Mouse (Mus musculus): ENCODE results near the gene Fam166a.

The Fam166a gene

DNA sequence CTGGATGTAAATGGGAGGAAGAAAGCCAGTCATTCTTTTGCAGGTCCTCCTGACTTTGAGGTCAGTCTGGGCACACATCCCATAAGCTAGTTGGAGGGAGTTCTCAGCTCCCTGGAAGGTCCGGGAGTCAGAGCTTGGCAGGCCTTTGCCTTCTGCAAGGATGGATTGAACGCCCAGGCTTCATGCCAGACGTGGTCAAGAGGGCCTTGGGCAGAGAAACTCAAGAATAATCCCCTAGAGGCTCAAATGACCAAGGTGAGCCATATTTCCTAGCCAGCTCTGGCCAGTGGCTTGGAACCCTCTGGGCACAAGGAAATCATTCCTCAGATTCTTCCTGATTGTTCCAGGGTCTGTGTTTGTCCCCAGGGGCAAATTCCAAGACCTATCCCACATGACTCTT is 46.3 kb downstream of the Fam166a start:
- in situ Hi-C loops (cut with MboI; ENCODE audit: unreplicated experiment in 2 of 2) = loop anchor here in 1 of 2 experiments (25.0 kb wide), 1 partner anchor 1647 kb away; the partner anchor contains the start of genes Med22, Rpl7a, Surf1 and Surf2

DNA sequence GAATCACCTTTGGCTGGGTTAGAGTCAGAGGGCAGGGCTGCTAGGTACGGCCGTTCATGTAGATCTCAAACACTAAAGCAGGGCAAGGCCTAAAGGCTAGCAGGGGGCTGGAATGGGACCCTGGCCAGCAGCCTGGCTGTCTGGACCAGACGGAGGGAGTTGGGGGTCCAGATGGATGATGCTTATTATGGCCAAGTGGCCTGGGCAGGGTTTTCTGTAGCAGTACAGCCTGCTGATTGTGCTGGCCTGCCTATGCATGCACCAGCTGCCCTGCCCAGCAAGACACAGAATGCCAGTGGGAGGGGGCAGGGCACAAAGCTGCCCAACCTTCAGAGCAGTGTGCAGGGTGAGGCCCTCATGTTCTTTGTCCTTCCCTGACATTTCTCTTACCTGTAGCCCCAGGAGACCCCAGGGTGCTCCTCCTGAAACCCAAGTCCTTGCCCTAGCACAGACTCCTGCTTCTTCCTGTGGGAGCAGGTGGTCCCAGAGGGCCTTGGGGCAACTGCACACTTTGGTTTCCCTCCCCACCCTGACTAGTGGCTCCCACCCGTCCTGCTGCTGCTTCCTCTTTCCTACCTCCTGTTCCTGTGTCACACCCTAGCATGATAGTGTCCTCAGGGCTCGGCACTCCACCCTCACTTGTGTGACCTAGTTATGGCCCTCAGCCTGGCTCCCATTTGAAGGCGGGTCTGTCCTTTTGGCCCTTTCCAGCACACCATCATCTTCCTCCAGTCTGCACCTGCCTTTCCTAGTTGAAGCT is 47.5 kb downstream of the Fam166a start:
- in situ Hi-C loops (cut with MboI; ENCODE audit: unreplicated experiment in 2 of 2) = loop anchor here in 1 of 2 experiments (25.0 kb wide), 1 partner anchor 1646 kb away; the partner anchor contains the start of genes Med22, Rpl7a, Surf1 and Surf2

DNA sequence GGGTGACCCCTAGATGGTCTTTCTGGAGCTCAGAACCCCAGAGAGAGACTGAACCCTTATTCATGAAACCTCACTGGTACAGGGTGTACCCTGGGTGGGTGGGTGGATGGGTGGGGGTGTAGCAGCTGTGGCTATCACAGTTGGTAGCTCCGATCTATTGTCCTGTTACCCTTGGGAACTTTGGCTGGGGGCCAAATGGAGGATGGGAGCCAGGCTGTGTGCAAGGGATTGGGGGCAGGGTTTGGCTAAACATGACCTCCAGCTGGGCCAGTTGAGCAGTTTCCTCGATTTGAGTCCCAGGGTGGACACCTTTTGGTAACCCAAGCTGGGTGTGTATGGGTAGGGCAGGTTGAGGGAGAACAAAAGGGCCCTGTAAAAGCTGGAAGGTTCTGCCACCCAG is 48.2 kb downstream of the Fam166a start:
- in situ Hi-C loops (cut with MboI; ENCODE audit: unreplicated experiment in 2 of 2) = loop anchor here in 1 of 2 experiments (25.0 kb wide), 1 partner anchor 1646 kb away; the partner anchor contains the start of genes Med22, Rpl7a, Surf1 and Surf2

DNA sequence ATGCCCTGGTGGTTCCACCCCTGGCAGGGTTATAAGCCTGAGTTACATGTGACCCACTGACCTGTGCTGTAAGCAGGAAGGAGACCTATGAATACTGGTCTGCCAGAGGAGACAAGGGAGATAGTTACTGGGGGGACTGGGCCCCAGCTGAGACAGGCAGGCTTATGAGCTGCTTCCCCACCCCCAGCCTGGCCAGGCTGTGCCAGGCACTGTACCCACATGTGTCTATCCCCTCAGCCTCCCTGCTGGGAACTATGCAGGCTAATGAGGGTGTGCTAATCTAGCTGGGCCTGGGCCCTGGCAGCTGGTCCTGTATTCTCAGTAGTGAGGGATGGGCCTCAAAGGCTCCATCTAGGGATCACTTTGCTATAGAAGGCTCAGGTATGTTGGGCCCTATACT is 48.7 kb downstream of the Fam166a start:
- in situ Hi-C loops (cut with MboI; ENCODE audit: unreplicated experiment in 2 of 2) = loop anchor here in 1 of 2 experiments (25.0 kb wide), 1 partner anchor 1645 kb away; the partner anchor contains the start of genes Med22, Rpl7a, Surf1 and Surf2

DNA sequence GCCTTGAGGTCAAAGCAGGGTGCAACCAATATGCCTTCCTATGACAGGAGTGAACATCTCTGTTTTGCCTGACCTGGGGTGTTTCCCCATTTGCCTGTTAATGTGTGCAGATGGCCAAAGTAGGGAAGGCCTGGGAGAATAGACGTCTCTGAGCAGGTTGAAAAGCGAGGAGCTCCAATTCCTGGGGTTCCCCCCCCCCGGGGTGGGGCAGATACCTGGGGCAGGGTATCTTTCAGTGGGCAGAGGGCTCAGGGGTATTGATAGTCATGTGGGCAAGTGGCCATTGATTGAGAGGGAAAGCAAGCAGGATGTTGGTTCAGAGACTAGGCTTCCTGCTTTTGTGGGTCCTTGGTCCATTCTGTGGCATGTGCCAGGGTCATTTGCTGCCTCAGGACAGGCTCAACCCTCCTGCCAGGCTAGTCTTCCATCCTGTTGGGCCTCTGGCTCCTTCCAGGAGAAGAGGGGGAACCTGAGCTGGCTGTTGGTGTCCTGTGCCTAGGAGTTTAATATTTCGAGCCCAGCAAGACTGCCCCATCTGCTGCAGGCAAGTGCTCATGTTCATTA is 49.3 kb downstream of the Fam166a start:
- in situ Hi-C loops (cut with MboI; ENCODE audit: unreplicated experiment in 2 of 2) = loop anchor here in 1 of 2 experiments (25.0 kb wide), 1 partner anchor 1644 kb away; the partner anchor contains the start of genes Med22, Rpl7a, Surf1 and Surf2

Measured in v-Abl transformed pro-B cells (cell line).